Mouse (Mus musculus) adipocyte (in vitro differentiated cells): ENCODE data around the gene Col11a1.

Source experiments
- DNase-seq: peaks from one replicate; pipeline ENCODE4 v3.0.0-alpha.2; 2016; ENCODE audit warnings: low spot score

Gene Col11a1

DNA sequence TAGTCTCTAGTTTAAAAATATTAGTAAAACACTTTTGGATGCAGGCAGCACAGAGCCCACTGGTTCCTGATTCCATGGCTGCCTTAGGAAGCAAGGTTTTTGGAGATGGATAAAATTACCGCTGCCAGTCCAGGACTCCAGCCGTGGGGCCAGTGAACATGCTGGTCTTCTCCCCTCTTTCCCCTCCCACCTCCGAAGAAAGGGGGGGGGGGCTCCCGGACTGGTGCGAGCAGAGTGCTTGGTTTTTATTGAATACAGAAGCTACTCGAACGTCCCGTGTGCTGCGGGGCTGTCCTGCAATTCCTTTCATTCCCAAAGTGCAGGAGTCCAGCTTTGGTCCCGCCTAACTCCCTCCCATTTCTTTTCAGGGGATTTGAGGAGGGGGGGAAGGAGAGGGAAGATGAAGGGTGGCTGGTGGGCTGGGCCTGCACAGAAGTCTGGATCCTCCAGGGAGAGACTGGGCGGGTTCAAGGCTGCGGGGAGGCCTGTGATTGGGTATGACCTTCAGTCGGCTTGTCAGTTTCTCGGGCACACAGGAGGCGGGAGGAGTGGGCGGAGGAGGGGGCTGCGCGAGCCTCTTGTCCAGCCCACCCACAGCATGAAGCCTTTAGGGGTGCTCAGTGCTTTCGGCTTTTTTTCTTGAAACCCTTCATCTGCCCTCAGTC lies at the start of gene Col11a1:
Gene Col11a1 (plus strand): TSS at position 570 of the 665 bp plus-strand sequence.
- no peak for DNase-seq

DNA sequence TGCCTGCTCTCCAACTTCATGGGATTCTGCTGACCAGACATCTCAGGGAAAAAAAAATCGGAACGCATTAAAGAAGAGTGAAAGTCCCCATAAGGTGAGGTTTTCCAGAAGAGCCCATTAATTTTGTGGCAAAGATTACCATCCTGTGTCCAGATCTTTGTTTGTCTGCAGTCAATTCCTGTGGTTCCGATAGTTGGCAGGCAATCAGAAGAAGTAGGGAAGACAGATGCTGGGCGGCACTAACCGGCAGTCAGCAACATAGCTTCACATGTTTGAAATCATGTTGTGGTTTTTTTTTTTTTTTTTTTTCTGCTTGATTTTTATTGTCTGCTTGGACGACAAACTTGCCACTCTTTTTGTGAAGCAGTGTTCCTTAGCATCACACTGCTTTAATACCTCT lies 39.4 kb upstream of the Col11a1 start:
- peak; percentile 18 for DNase-seq

DNA sequence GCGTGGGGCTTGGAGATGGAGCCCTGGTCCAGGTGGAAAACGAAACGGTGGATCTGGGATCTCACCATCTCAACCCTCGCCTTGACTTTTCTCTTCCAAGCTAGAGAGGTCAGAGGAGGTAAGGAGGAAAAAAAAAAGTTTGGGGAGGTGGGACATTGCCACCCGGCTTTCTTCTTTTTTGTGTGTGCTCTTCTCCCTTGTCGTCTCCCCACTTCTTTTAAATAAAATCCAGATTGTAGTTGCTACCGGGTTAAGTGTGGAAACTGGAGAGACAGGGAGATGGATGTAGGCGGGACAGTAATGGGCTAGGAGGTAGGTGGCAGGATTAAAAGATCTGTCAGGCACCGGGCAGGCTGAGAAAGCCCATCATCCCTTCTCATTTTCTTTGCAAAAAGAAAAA lies 546 bp downstream of the Col11a1 start:
- DNase-seq, result no peak

DNA sequence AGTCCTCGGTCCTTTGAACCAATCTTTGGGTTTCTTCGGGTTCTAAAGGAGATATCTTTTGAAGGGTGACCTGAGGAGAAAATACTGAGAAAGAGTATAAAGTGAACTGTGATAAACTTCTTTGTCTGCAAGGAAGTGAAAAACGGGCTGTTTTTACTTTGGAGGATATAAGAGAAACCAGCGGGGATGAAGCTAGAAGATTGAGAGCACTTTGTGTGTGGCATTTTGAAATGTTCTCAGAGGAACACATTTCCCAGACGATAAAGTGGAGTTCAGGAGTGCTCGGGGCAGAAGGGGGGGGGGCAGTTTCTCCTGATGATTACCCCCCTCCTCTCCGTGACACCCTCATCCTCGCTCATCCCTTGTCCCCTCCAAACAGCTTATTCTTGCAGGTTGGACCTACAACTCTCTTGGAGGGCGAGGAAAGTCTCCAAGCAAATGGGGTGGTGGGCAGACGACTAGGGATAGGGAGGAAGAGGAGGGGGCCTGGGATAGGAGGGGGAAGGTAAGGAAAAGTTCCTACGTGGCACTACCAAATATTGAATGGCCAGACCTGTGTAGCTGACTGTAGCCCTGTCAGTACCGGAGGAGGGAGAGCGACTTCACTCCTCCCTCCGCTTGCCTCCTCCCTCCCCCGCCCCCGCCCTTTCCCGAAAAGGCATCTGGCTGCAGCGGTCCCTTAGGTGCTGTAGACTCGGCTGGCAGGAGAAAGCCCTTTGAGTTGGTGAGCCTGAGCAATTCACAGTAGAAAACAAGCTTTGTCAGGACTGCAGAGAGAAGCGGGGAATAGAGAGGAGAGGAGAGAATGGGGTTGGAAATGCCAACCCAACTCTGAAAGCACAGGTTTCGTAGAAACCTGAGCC lies 1.2 kb downstream of the Col11a1 start:
- DNase-seq, result no peak

DNA sequence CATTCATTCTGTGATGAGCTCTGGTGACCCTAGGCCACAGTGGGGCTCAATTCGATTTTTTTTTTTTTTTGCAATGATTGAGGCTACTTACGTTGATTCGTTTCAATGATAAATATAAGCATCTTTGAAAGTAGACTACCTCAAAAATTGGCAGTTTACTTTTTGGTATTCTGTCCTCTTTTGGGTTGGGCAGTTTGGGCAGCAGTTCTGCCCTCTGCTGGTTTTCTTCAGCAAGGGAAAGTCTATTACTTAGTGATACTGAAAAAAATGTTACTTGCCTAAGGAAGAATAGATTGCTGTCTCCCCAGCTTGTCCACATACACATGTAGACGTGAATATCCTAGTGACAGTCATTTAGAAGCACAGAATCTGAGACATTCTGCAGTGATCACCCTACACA lies 2.0 kb downstream of the Col11a1 start:
- DNase-seq, result peak; percentile 54

DNA sequence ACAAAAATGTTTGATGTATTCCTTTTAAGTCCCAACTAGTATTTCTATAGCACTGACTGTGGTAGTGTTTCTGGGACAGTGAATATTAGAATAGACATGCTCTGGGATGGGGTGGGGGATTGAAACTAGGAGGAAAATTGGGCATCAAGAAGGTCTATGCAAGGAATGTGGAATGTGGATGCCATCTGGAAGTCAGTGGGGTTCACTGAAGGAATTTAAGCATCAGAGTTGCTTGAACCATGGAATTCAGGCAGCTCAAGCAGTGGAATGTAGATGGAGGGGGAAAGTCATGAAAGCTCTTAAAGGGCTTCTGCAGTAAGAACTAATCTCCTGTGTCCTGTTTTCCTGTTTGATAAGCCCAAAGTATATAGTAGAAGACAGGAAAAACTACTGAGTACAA lies 22.1 kb downstream of the Col11a1 start:
- DNase-seq, result no peak

DNA sequence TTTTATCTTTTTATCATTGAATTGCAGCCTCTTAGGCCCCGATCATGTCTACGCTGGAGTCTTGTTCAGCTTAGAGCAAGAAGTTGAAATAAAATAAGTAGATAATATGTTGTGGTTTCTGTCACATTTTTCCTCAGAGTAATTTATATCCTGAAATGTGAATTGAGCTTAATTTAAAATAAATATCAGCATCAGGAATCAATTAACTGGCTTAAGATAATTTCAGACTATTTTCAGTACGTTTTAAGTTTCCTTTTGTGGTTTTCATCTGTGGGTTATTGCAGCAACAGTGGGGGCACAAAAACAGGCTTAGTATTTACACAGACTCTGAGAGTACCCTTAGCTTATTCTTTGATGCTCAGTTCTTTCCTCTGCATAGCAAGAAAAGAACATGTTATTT lies 23.2 kb downstream of the Col11a1 start:
- no peak for DNase-seq

DNA sequence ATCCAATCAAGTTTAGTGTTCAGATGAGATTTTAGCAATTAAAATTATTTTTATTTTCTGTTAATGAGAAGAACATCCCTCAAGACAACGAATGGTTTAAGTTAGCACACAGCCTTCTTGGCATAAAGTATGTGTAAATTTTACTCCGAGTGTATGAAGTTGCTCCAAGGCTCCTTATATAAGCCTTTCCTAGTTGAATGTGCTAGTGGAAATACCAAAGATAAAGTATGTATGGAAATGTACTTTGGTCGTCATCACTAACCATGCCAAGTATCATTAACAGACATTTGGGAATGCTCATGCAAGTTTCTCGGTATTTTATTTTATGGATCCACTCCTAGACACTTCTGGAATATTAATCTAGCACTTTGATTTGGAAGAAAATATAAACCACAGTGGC lies 34.8 kb downstream of the Col11a1 start:
- no peak for DNase-seq

DNA sequence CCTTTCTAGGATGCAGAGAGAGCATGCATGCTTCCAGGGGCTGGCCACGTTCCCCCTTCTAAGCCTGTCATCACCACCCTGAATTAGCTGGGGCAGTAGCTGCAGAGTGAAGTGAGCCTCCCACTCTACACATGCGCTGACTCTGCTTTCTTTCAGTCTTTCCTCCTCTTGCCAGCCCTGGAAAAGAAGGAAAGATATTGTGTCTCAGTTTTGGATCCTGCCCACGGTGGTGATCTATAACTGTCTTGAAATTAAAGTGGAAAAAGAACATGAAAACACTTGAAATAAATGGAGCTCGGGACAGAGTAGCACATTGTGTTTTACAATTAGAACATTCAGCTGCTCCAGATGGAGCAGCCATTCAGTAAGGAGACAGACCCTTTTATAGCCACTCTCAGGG lies 35.2 kb downstream of the Col11a1 start:
- DNase-seq, result no peak

DNA sequence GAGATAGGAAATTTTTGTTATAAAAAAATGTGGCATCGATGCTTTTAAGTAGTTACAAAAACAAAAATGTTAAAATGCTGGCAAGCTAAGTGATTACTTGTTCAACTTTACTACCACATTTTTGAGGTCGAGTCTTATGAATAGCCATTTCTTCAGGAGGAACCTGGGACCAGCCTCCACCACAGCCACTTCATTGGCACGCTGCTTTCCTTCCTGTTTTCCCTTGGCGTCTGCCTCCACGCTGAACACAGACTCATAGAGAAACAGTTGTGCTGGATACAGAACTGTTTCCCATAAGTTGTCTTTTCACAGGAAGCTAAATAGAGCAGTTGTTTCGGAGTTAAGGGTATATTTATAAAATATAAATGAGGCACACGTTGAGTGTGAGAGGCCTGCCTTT lies 69.0 kb downstream of the Col11a1 start:
- no peak for DNase-seq

DNA sequence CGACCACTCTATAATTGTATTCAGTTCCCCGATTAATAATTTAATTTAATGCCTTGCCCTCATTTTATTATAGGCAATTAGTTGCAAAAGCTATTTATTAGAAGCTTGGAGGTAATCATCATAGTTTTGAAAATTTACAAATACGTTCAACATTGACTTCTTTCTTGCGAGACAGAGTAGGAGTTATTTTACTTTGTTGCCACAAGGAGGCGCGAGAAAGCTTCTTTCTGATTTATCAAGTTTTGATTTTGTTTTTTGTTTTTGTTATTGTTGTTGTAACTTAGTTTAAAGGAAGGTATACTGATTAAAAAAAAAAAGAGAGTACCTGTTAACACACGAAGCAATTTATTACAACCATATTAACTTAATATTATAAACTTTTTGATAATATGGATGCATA lies 76.8 kb downstream of the Col11a1 start:
- DNase-seq, result peak; percentile 32

DNA sequence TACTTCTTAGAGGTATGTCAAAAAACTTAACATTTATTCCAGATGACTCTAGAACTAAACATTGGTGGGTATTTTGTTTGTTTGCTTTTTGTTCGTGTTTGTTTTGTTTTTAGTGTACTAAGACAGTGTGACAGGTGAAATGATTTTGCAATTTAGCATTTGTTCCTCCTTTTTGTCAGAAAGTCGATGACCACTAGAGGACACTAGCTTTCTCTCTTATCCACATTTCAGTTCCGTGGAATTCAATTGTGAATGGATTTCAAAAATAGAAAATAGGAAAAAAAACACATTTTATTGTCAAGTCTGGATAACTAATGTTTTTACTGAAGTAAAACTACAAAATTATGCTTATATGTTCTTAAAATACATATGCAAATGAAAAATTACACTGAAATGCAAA lies 116.8 kb downstream of the Col11a1 start:
- DNase-seq, result peak; percentile 18

DNA sequence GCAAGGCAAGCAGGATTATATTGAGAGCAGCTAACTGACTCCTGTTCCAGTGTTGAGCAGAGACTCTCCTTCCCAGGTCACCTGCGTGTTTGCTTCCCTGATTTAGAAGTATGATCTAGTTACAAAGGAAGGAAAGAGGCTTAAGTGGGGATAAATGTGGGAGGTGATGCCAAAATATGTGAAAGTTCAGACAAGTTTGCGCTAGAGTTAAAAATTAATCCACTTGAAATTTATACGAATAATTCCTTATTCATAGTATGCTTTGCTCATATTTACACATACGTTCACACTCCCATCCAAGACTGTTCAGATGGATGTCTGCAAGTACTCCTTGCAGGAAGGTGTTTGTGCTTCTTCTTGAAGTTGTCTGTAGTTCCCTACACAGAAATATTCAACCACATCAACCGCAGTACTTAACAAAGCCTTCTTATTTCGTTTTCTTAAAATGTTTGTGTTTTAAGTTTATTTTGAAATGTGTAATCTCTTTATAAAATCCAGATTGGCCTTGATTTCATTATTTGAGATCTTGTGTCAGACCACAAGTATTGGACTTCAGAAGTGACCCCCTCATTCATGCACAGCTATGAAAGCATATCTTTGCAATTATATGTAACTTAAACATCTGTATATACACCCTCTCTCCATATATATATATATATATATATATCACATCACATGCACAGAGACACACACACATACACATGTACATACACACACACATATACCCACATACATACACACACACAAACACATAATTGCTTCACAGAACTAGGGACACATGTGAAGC lies 167.8 kb downstream of the Col11a1 start:
- no peak for DNase-seq

DNA sequence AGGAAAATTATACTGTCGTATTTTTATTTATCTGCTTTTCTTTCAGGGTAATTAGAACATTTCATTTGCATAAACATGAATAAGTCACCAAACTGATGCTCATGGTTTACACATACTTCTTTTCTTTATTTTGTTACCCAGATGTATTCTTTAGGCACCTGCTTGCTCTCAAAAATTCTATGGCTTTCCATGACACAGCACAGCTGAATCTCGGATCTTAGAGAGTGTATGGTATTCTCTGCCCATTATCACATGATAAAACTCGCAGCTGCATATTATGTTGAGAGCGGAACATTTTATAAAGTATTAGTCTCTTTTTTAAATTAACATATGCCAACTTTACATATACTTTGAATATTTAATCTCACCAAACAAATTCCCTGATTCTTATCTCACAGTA lies 181.9 kb downstream of the Col11a1 start:
- no peak for DNase-seq

DNA sequence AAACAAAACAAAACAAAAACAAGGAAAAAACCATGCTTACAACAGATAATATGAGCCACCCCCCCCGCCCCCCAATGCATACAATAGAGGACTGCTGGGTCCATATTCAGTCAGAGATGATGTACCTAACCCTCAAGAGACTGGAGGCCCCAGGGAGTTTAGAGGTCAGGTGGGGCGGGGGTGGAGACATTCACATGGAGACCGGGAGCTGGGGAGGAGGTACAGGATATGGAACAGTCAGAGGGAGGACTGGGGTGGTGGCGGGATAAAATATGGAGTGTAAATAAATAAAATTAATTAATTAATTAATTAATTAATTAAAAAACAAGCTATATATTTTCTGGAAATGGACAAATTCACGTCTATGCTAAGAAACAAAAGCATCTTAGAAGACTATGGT lies 185.8 kb downstream of the Col11a1 start:
- DNase-seq, result no peak

DNA sequence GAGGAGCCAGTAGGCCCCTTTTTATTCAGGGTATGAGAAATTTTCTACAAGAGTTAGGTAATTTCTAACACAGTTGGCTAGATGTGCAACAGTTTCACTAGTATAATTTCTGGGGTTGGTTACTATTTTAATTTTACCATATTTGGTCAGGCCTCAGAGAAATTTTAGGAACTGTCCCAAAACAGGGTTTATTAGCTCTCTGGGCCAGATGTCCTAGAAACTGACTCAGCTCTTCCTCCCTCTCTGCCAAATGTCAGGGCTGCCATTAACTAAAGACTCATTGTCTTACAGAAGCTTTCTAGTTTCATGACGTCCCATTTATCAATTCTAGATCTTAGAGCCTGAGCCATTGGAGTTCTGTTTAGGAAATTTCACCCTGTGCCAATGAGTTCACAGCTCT lies 199.2 kb downstream of the Col11a1 start:
- DNase-seq, result peak; percentile 9
